Mouse (Mus musculus): Measurements from ENCODE around the gene Defb19.

DNA sequence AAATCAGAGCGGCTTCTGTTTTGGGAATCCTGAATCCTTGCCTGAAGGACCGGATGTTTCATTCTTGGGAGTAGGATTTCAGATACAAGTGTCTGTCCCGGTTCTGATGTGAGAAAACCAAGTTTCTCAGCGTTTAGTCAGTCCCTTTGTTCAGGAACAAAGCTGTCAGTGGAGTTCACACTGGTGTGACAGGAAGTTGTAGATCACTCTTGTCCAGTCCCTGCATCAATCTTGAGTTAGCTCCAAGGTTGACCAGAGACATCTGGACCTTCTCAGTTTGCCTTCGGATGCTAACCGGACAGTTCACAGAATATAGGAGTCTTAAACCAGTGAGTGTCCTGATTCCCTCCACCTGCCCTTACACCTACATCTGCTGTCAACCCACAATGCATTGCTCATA lies 27.6 kb upstream of the Defb19 start:
- no peak for TF ChIP-seq MAFK (IDR thresholded peaks at IDR 0.05; ENCODE audit: insufficient read depth, low read depth, low read length)
- no peak for TF ChIP-seq HCFC1 (IDR thresholded peaks at IDR 0.05; ENCODE audit: borderline replicate concordance, insufficient read depth, low read length)
- TF ChIP-seq ZNF384 (IDR thresholded peaks at IDR 0.05; ENCODE audit: low read depth, low read length): no peak
- TF ChIP-seq CHD2 (IDR thresholded peaks at IDR 0.05; ENCODE audit: low read depth, low read length): no peak
- TF ChIP-seq ZC3H11A (IDR thresholded peaks at IDR 0.05; ENCODE audit: borderline replicate concordance, low read depth, low read length): no peak

All from ES-E14 (cell line).